Mouse (Mus musculus) lung, adult 2 months (tissue): ENCODE data around the gene Tll1.

Experiments used
- CTCF ChIP-seq: fragments of 200-500 bp; IDR thresholded peaks from 2 replicates; pipeline ENCODE4 v1.5.1; 2011; ENCODE audit warnings: mild to moderate bottlenecking, low read length, control low read depth; ENCODE audit not compliant: insufficient read depth
- POLR2A ChIP-seq: fragments of 200-500 bp; IDR thresholded peaks from 2 replicates; pipeline ENCODE4 v1.6.1; 2011; ENCODE audit warnings: low read depth, mild to moderate bottlenecking, control low read depth, low read length, borderline replicate concordance; ENCODE audit errors: extremely low read depth

GRCm38 (mm10) chr8:64216252-64216651 lies 10.2 kb upstream of the Tll1 start:
- TF ChIP-seq CTCF (no peak), POLR2A (no peak)
